Mouse (Mus musculus) heart, postnatal 25 days (tissue): ENCODE measurements around the gene H2-DMb2. TPM values are rescaled to one million over a fixed set of nuclear protein-coding genes. Genes with fewer than 3 reads are reported as not detected.
"Not testable (repeated sequence)": the region's sequence is repeated elsewhere in the genome, so short reads cannot be mapped to it uniquely, and the experiment has no call there.

ENCODE experiments used
- DNase-seq: peaks from one replicate; pipeline ENCODE4 v3.0.0; 2022; ENCODE audit warnings: low spot score
- intact Hi-C: fragments of 180-260 bp; cut with DNase I; formaldehyde crosslinking; loops from one replicate; pipeline ENCODE4 v1.15.1; 2025
- total RNA-seq, 2 experiments: library from RNA; stranded (reverse); gene quantifications; 2 replicates each; pipeline ENCODE4 v1.2.3; 2021

H2-DMb2 gene
- total RNA-seq, 2 experiments from 2014 or later: 0.91 to 1.6 TPM

- intact Hi-C loops: loop anchor here (10.0 kb wide), 1 partner anchor 456 kb away; the partner anchor contains the start of gene Gpsm3
- DNase-seq: no peak
These were observed 13.9 kb upstream of the H2-DMb2 start for GRCm38 (mm10) chr17:34128944-34129791.

GRCm38 (mm10) chr17:34130073-34130947 lies 12.8 kb upstream of the H2-DMb2 start:
- intact Hi-C loops: no loop called here
- no peak for DNase-seq

- no peak for DNase-seq
- intact Hi-C loops: no loop called here
These were observed 11.2 kb upstream of the H2-DMb2 start for GRCm38 (mm10) chr17:34131911-34132310.

GRCm38 (mm10) chr17:34133289-34133688 lies 9.8 kb upstream of the H2-DMb2 start:
- no peak for DNase-seq
- intact Hi-C loops: no loop called here

GRCm38 (mm10) chr17:34134451-34134850 lies 8.7 kb upstream of the H2-DMb2 start:
- no peak for DNase-seq
- intact Hi-C loops: no loop called here

- intact Hi-C loops: loop anchor here (1.0 to 5.0 kb wide), 3 partner anchors 30 to 35 kb away; no protein-coding TSS in a partner anchor
- peak; percentile 94 for DNase-seq
These were observed 7.5 kb upstream of the H2-DMb2 start for GRCm38 (mm10) chr17:34135297-34136224.

- intact Hi-C loops: loop anchor here (5.0 kb wide), 1 partner anchor 35 kb away; no protein-coding TSS in a partner anchor
- no peak for DNase-seq
These were observed 5.5 kb upstream of the H2-DMb2 start for GRCm38 (mm10) chr17:34137601-34138000.

GRCm38 (mm10) chr17:34138655-34139054 lies 4.5 kb upstream of the H2-DMb2 start:
- intact Hi-C loops: loop anchor here (5.0 kb wide), 1 partner anchor 36 kb away; no protein-coding TSS in a partner anchor
- DNase-seq: no peak

- peak; percentile 24 for DNase-seq
- intact Hi-C loops: loop anchor here (5.0 kb wide), 1 partner anchor 37 kb away; no protein-coding TSS in a partner anchor
These were observed 3.7 kb upstream of the H2-DMb2 start for GRCm38 (mm10) chr17:34139416-34139815.

- DNase-seq: no peak
- intact Hi-C loops: no loop called here
These were observed 2.9 kb upstream of the H2-DMb2 start for GRCm38 (mm10) chr17:34140240-34140639.

- DNase-seq: no peak
- intact Hi-C loops: no loop called here
These were observed 1.7 kb upstream of the H2-DMb2 start for GRCm38 (mm10) chr17:34141448-34141847.

GRCm38 (mm10) chr17:34142456-34143010 lies 574 bp upstream of the H2-DMb2 start:
- intact Hi-C loops: no loop called here
- no peak for DNase-seq

- intact Hi-C loops: no loop called here
These were observed 354 bp downstream of the H2-DMb2 start for GRCm38 (mm10) chr17:34143461-34143860.

GRCm38 (mm10) chr17:34144221-34144620 lies 1.1 kb downstream of the H2-DMb2 start:
- intact Hi-C loops, DNase-seq: not testable (repeated sequence)

More at GRCm38 (mm10) chr17:34143461-34143860, 354 bp downstream of the H2-DMb2 start:
- DNase-seq: no peak

- intact Hi-C loops: no loop called here
- DNase-seq: no peak
These were observed 1.9 kb downstream of the H2-DMb2 start for GRCm38 (mm10) chr17:34144960-34145371.

GRCm38 (mm10) chr17:34152923-34153322 lies 9.8 kb downstream of the H2-DMb2 start, which contains the start of gene H2-DMb1:
H2-DMb1 (plus strand) TSS chr17:34153072.
- no peak for DNase-seq
- intact Hi-C loops: no loop called here

GRCm38 (mm10) chr17:34155534-34155933 lies 12.4 kb downstream of the H2-DMb2 start:
- DNase-seq: no peak
- intact Hi-C loops: no loop called here

- no peak for DNase-seq
- intact Hi-C loops: no loop called here
These were observed 21.2 kb downstream of the H2-DMb2 start for GRCm38 (mm10) chr17:34164202-34164895.
